Mouse (Mus musculus) CH12.LX (cell line): ENCODE measurements around the gene Casp8ap2. TPM values are rescaled to one million over a fixed set of nuclear protein-coding genes. Genes with fewer than 3 reads are reported as not detected.

ENCODE experiments used
- DNase-seq: peaks from one replicate; pipeline ENCODE4 v3.0.0-alpha.2; 2013; ENCODE audit errors: extremely low read depth
- H3K27ac ChIP-seq: 2 replicates; pipeline ENCODE4 v1.5.1; 2012; ENCODE audit warnings: low read depth, mild to moderate bottlenecking, control low read depth, moderate library complexity; ENCODE audit not compliant: insufficient read depth
- H3K27me3 ChIP-seq: replicated peaks from 2 replicates; pipeline ENCODE3; 2012; ENCODE audit warnings: inconsistent platforms
- H3K36me3 ChIP-seq, 2 experiments: replicated peaks in 1 of 2; 2 replicates each; pipeline versions ENCODE3 to v1.6.1; 2012; ENCODE audit warnings: inconsistent platforms in 1 of 2, low read length in 1 of 2, mild to moderate bottlenecking in 1 of 2, mixed read lengths in 1 of 2, moderate library complexity in 1 of 2; ENCODE audit not compliant: control insufficient read depth in 1 of 2, insufficient read depth in 1 of 2
- H3K4me1 ChIP-seq, 2 experiments: 2 replicates each; pipeline ENCODE4 v1.6.1; 2012; ENCODE audit warnings: inconsistent platforms in 1 of 2, moderate library complexity in 1 of 2; ENCODE audit not compliant: insufficient read depth in 2 of 2, control insufficient read depth in 1 of 2
- H3K4me2 ChIP-seq: 2 replicates; pipeline ENCODE4 v1.6.1; 2012; ENCODE audit warnings: low read depth, mild to moderate bottlenecking, control low read depth; ENCODE audit not compliant: poor library complexity, insufficient read depth, severe bottlenecking
- H3K4me3 ChIP-seq, 3 experiments: fragments of 150-350 bp in 1 of 3; sonication (generic) in 1 of 3; replicated peaks in 1 of 3; 2 replicates each; pipeline versions ENCODE3 to v1.5.1; 2011 to 2012; ENCODE audit warnings: low read depth in 2 of 3, low read length in 2 of 3, mild to moderate bottlenecking in 2 of 3, moderate library complexity in 2 of 3, control low read depth in 1 of 3, improper control_type of control experiment in 1 of 3, inconsistent platforms in 1 of 3, mixed read lengths in 1 of 3; ENCODE audit not compliant: poor library complexity in 1 of 3
- H3K79me2 ChIP-seq: replicated peaks from 2 replicates; pipeline ENCODE4 v1.6.1; 2012; ENCODE audit warnings: mild to moderate bottlenecking, moderate library complexity; ENCODE audit not compliant: control insufficient read depth, poor library complexity, insufficient read depth, severe bottlenecking; ENCODE audit errors: extremely low read depth
- H3K9ac ChIP-seq: 2 replicates; pipeline ENCODE4 v1.6.1; 2012; ENCODE audit warnings: low read depth, mild to moderate bottlenecking, control low read depth, moderate library complexity; ENCODE audit not compliant: insufficient read depth
- H3K9me3 ChIP-seq: replicated peaks from 2 replicates; pipeline ENCODE3; 2012; ENCODE audit warnings: low read length, inconsistent platforms, mixed read lengths
- BHLHE40 ChIP-seq: IDR thresholded peaks from 2 replicates; pipeline ENCODE4 v1.6.1; 2011; ENCODE audit warnings: mild to moderate bottlenecking, low read depth, low read length, improper control_type of control experiment
- CHD2 ChIP-seq: IDR thresholded peaks from 2 replicates; pipeline ENCODE4 v1.6.1; 2011; ENCODE audit warnings: low read length, improper control_type of control experiment
- CTCF ChIP-seq, 2 experiments: IDR thresholded peaks in 1 of 2; conservative IDR thresholded peaks in 1 of 2; 2 replicates each; pipeline ENCODE4 v1.5.1; 2011 to 2012; ENCODE audit warnings: low read depth in 2 of 2, low read length in 2 of 2, improper control_type of control experiment in 1 of 2, inconsistent platforms in 1 of 2, mild to moderate bottlenecking in 1 of 2, moderate library complexity in 1 of 2
- E2F4 ChIP-seq: IDR thresholded peaks from 2 replicates; pipeline ENCODE4 v1.6.1; 2011; ENCODE audit warnings: low read depth, low read length, improper control_type of control experiment; ENCODE audit not compliant: insufficient replicate concordance
- ELF1 ChIP-seq: IDR thresholded peaks from 2 replicates; pipeline ENCODE4 v1.6.1; 2014; ENCODE audit warnings: low read depth, mild to moderate bottlenecking, inconsistent platforms, low read length, improper control_type of control experiment
- EP300 ChIP-seq: IDR thresholded peaks from 2 replicates; pipeline ENCODE4 v1.6.1; 2011; ENCODE audit warnings: low read length, improper control_type of control experiment
- ETS1 ChIP-seq: conservative IDR thresholded peaks from 2 replicates; pipeline ENCODE4 v1.6.1; 2012; ENCODE audit warnings: low read depth, mild to moderate bottlenecking, inconsistent platforms, low read length, improper control_type of control experiment, moderate library complexity
- GABPA ChIP-seq: IDR thresholded peaks from 2 replicates; pipeline ENCODE4 v1.6.1; 2012; ENCODE audit warnings: low read depth, low read length, improper control_type of control experiment, inconsistent platforms; ENCODE audit not compliant: insufficient replicate concordance
- HCFC1 ChIP-seq: IDR thresholded peaks from 2 replicates; pipeline ENCODE4 v1.6.1; 2012; ENCODE audit warnings: low read depth, mild to moderate bottlenecking, inconsistent platforms, low read length, improper control_type of control experiment
- IRF4 ChIP-seq: IDR thresholded peaks from 2 replicates; pipeline ENCODE4 v1.6.1; 2014; ENCODE audit warnings: low read depth, mild to moderate bottlenecking, inconsistent platforms, low read length, improper control_type of control experiment
- JUN ChIP-seq: IDR thresholded peaks from 2 replicates; pipeline ENCODE4 v1.6.1; 2011; ENCODE audit warnings: low read depth, mild to moderate bottlenecking, low read length, improper control_type of control experiment, moderate library complexity; ENCODE audit not compliant: insufficient read depth
- JUND ChIP-seq: conservative IDR thresholded peaks from 2 replicates; pipeline ENCODE4 v1.6.1; 2011; ENCODE audit warnings: low read depth, low read length, improper control_type of control experiment
- KAT2A ChIP-seq: IDR thresholded peaks from 2 replicates; pipeline ENCODE4 v1.6.1; 2012; ENCODE audit warnings: low read length, improper control_type of control experiment, inconsistent platforms; ENCODE audit not compliant: insufficient replicate concordance
- MAX ChIP-seq: IDR thresholded peaks from 2 replicates; pipeline ENCODE4 v1.6.1; 2011; ENCODE audit warnings: low read length, improper control_type of control experiment
- MAZ ChIP-seq: IDR thresholded peaks from 2 replicates; pipeline ENCODE4 v1.6.1; 2012; ENCODE audit warnings: low read depth, mild to moderate bottlenecking, inconsistent platforms, low read length, improper control_type of control experiment, moderate library complexity
- MEF2A ChIP-seq: IDR thresholded peaks from 2 replicates; pipeline ENCODE4 v1.6.1; 2014; ENCODE audit warnings: low read depth, mild to moderate bottlenecking, inconsistent platforms, low read length, improper control_type of control experiment, borderline replicate concordance
- MXI1 ChIP-seq: IDR thresholded peaks from 2 replicates; pipeline ENCODE4 v1.6.1; 2011; ENCODE audit warnings: mild to moderate bottlenecking, low read depth, low read length, improper control_type of control experiment
- MYC ChIP-seq: IDR thresholded peaks from 2 replicates; pipeline ENCODE4 v1.6.1; 2011; ENCODE audit warnings: low read depth, mild to moderate bottlenecking, improper control_type of control experiment, low read length
- NRF1 ChIP-seq: IDR thresholded peaks from 2 replicates; pipeline ENCODE4 v1.6.1; 2014; ENCODE audit warnings: low read depth, mild to moderate bottlenecking, inconsistent platforms, low read length, improper control_type of control experiment, moderate library complexity
- PAX5 ChIP-seq: IDR thresholded peaks from 2 replicates; pipeline ENCODE4 v1.6.1; 2012; ENCODE audit warnings: low read length, inconsistent platforms, mixed read lengths
- POLR2A ChIP-seq: IDR thresholded peaks from 2 replicates; pipeline ENCODE4 v1.6.1; 2011; ENCODE audit warnings: low read depth, mild to moderate bottlenecking, improper control_type of control experiment, low read length
- POLR2AphosphoS2 ChIP-seq: IDR thresholded peaks from 2 replicates; pipeline ENCODE4 v1.6.1; 2011; ENCODE audit warnings: low read depth, low read length, improper control_type of control experiment
- RAD21 ChIP-seq: IDR thresholded peaks from 2 replicates; pipeline ENCODE4 v1.6.1; 2011; ENCODE audit warnings: low read depth, mild to moderate bottlenecking, low read length, improper control_type of control experiment, moderate library complexity
- RCOR1 ChIP-seq: conservative IDR thresholded peaks from 2 replicates; pipeline ENCODE4 v1.6.1; 2012; ENCODE audit warnings: low read depth, mild to moderate bottlenecking, inconsistent platforms, low read length, improper control_type of control experiment
- SIN3A ChIP-seq: IDR thresholded peaks from 2 replicates; pipeline ENCODE4 v1.6.1; 2012; ENCODE audit warnings: low read length, improper control_type of control experiment, inconsistent platforms
- SMC3 ChIP-seq: IDR thresholded peaks from 2 replicates; pipeline ENCODE4 v1.6.1; 2011; ENCODE audit warnings: low read depth, low read length, improper control_type of control experiment
- UBTF ChIP-seq: IDR thresholded peaks from 2 replicates; pipeline ENCODE4 v1.6.1; 2012; ENCODE audit warnings: low read depth, mild to moderate bottlenecking, inconsistent platforms, low read length, improper control_type of control experiment, moderate library complexity
- USF1 ChIP-seq: IDR thresholded peaks from 2 replicates; pipeline ENCODE4 v1.6.1; 2014; ENCODE audit warnings: low read depth, mild to moderate bottlenecking, inconsistent platforms, low read length, improper control_type of control experiment
- USF2 ChIP-seq: conservative IDR thresholded peaks from 2 replicates; pipeline ENCODE4 v1.6.1; 2011; ENCODE audit warnings: low read depth, low read length, improper control_type of control experiment
- ZMIZ1 ChIP-seq: IDR thresholded peaks from 2 replicates; pipeline ENCODE4 v1.6.1; 2012; ENCODE audit warnings: low read depth, mild to moderate bottlenecking, inconsistent platforms, low read length, improper control_type of control experiment
- ZNF384 ChIP-seq: IDR thresholded peaks from 2 replicates; pipeline ENCODE4 v1.6.1; 2012; ENCODE audit warnings: low read depth, low read length, improper control_type of control experiment, inconsistent platforms
- dilution Hi-C: fragments of 300-500 bp; cut with MboI; formaldehyde crosslinking; loops from 2 replicates; pipeline ENCODE4 v1.14.3; 2020; ENCODE audit warnings: low sequenced_read_pairs; ENCODE audit not compliant: extremely low pct_unique_long_range_greater_than_20kb, extremely low pct_ligation_motif_present
- in situ Hi-C: fragments of 300-500 bp; cut with MboI; formaldehyde crosslinking; loops from 3 replicates; pipeline ENCODE4 v1.14.3; 2019; ENCODE audit warnings: low sequenced_read_pairs, low pct_ligation_motif_present, low pct_unique_long_range_greater_than_20kb, mixed read lengths
- polyA plus RNA-seq: library from polyadenylated mRNA; unstranded; fragments of >175 nt; gene quantifications from 2 replicates; pipeline ENCODE4 v1.2.1, GENCODE M21; 2012; ENCODE audit warnings: low read depth; ENCODE audit not compliant: insufficient read length
- total RNA-seq, 2 experiments: library from RNA; depleted of rRNA; stranded (reverse); fragments of 300-350 nt in 1 of 2; fragments of >200 nt in 1 of 2; gene quantifications; 2 replicates each; pipeline ENCODE4 v1.2.3; 2012 to 2014

Gene Casp8ap2
- total and polyA plus RNA-seq, 3 experiments = 26.3 to 43.4 (median 27.2) TPM

DNA sequence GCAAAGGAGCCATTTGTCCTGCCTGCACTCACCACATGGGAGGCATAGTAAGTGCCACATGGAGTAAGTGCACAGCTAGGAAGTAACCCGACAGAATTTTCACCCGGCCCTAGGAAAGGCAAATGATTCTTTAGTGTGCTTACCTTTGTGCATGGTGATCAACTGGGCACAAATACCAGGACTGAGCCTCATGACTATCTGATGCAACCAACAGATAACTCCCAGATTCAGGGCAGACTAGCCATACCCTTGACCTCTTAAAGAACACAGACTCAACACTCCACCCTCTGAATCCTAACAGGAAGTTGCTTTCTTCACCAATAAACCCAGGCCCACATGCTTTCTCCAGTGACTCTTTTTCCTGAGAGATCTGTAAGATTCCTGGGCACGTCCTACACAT lies 43.8 kb upstream of the Casp8ap2 start:
- H3K4me3 ChIP-seq = no peak overlapping the region
- H3K79me2 ChIP-seq = no peaks in the 10 kb centered on the region
- no peak for DNase-seq
- H3K4me2 ChIP-seq = no peak overlapping the region
- H3K9me3 ChIP-seq = no peaks in the 10 kb centered on the region
- H3K4me1 ChIP-seq = peaks cover 3 to 4% of the 10 kb centered on the region in 2 experiments; a peak in 2 of 4 replicates
- H3K9ac ChIP-seq = no peak overlapping the region
- no peak overlapping the region for H3K27ac ChIP-seq
- H3K27me3 ChIP-seq = no peaks in the 10 kb centered on the region
- dilution Hi-C loops (no loop called here), in situ Hi-C loops (no loop called here)
- H3K36me3 ChIP-seq = no peaks in the 10 kb centered on the region
- TF ChIP-seq IRF4 (no peak), ETS1 (no peak), GABPA (no peak), MEF2A (no peak), ZNF384 (no peak), NRF1 (no peak), UBTF (no peak), MXI1 (no peak), PAX5 (no peak), USF1 (no peak), MAZ (no peak), RCOR1 (no peak), E2F4 (no peak), BHLHE40 (no peak), RAD21 (no peak), CTCF (conservative IDR thresholded peaks at IDR 0.05 in 1 of 2, IDR thresholded peaks at IDR 0.05 in 1 of 2; ENCODE audit: low read depth in 2 of 2, low read length in 2 of 2) (no peak), POLR2A (no peak), EP300 (no peak)

DNA sequence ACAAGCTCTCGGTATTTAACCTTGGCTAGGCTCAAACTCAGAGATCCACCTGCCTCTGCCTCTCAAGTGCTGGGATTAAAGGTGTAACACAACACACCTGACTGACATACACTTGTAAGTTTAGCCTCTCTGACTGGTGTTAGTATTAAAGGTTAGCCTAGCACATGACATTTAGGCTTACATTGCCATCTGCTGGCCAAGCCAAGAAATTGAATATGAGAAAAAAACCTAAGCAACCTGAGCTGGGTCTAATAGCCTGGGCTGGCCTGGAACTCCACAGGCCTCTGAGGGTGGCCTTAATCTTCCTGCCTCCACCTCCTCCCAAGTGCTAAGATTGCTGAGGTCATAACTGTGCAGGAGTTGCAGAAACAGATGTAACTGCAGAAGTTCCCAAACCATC lies 43.1 kb upstream of the Casp8ap2 start:
- peak; percentile 60 for DNase-seq
- in situ Hi-C loops = no loop called here
- Histone ChIP-seq H3K27ac (no peak overlapping the region), H3K4me2 (no peak overlapping the region), H3K9ac (no peak overlapping the region), H3K9me3 (no peaks in the 10 kb centered on the region), H3K27me3 (no peaks in the 10 kb centered on the region), H3K36me3 (no peaks in the 10 kb centered on the region), H3K79me2 (no peaks in the 10 kb centered on the region), H3K4me3 (no peak overlapping the region), H3K4me1 (peaks cover 3 to 4% of the 10 kb centered on the region in 2 experiments; a peak in 2 of 4 replicates)
- dilution Hi-C loops = no loop called here
- TF ChIP-seq SMC3 (peak; percentile 81), ELF1 (no peak), ETS1 (no peak), MAX (peak; percentile 41; the same call in 1 of the 2 replicates), CHD2 (no peak), HCFC1 (no peak), BHLHE40 (no peak), KAT2A (no peak), E2F4 (no peak), NRF1 (no peak), POLR2AphosphoS2 (no peak), PAX5 (no peak), POLR2A (no peak), IRF4 (0 out of 2 replicates have a peak, but pooled peaks have one; percentile 26), JUND (no peak), GABPA (no peak), RCOR1 (no peak), ZNF384 (peak; percentile 82), RAD21 (peak; percentile 93), USF2 (no peak), MYC (peak; percentile 73; the same call in 1 of the 2 replicates), MXI1 (no peak), JUN (no peak), CTCF (conservative IDR thresholded peaks at IDR 0.05 in 1 of 2, IDR thresholded peaks at IDR 0.05 in 1 of 2; ENCODE audit: low read depth in 2 of 2, low read length in 2 of 2) (peak; percentile 33 to 86; a peak in 3 of 4 replicates), MAZ (no peak), EP300 (no peak), SIN3A (no peak), ZMIZ1 (no peak)
